Mouse (Mus musculus): ENCODE results near the gene Gm21818. TPM values are rescaled to one million over a fixed set of nuclear protein-coding genes. Genes with fewer than 3 reads are reported as not detected.
"Not testable (repeated sequence)": the region's sequence is repeated elsewhere in the genome, so short reads cannot be mapped to it uniquely, and the experiment has no call there.

The Gm21818 gene
- not detected in 2 replicates for polyA plus RNA-seq (2014; fragmentation: Nextera tagmentation; extraction: Ambion mirVana)

DNA sequence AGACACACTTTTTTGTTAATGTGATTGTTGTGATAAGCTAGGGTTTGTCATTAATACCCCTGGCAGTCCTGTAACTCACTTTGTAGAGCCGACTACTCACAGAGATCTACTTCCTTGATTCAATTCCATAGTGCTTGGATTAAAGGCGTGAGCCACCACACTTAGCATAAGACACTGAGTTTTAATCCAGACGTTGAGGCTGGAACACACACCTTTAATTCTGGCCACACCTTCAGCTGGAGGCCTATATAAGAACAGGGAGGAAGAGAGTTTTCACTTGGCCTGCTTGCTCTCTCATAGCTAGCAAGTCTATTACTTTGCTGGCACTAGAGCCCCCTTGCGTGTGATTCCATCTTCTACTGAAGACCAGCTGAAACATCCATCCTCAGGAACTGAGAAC lies at the start of gene Gm21818:
Gm21818 (plus strand) TSS at position 301 of the 400 bp plus-strand sequence.
- H3K4me3 ChIP-seq (replicated peaks; ENCODE audit: low read depth, low read length); H3K4me2 ChIP-seq (ENCODE audit: low read length); DNase-seq; H3K4me1 ChIP-seq (ENCODE audit: control insufficient read depth, insufficient read depth, low read length); H3K36me3 ChIP-seq (ENCODE audit: control insufficient read depth, insufficient read depth, low read length); H3K27me3 ChIP-seq (ENCODE audit: control insufficient read depth, insufficient read depth, low read length); H3K9me3 ChIP-seq (ENCODE audit: control insufficient read depth, low read length); H3K27ac ChIP-seq (replicated peaks; ENCODE audit: low read depth, low read length); H3K9ac ChIP-seq (replicated peaks; ENCODE audit: low read length); ATAC-seq (ENCODE audit: low FRiP score, low TSS enrichment): not testable (repeated sequence)
- 75% methylated on average over 4 of the region's 4 CpGs for WGBS

DNA sequence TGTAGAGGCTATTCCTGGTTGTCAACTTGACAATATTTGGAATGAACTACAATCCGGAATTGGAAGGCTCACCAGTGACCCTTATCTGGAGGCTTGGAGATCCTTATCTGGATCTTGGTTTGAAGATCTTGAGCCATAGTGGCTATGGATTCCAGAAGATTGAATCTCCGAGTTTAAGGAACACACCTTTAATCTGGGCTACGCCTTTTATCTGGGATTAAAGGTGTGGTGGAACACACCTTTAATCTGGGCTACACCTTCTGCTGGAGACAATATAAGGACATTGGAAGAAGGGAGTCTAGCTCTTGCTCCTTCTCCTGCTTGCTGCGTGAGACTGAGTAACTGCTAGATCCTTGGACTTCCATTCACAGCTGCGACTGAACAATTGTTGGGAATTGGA lies 32.3 kb upstream of the Gm21818 start, which contains the start of gene Gm20767:
Gm20767 (plus strand) TSS at position 301 of the 400 bp plus-strand sequence.
- not testable (repeated sequence) for DNase-seq; H3K9ac ChIP-seq (replicated peaks; ENCODE audit: low read length); ATAC-seq (ENCODE audit: low FRiP score, low TSS enrichment); H3K4me2 ChIP-seq (ENCODE audit: low read length); H3K4me3 ChIP-seq (replicated peaks; ENCODE audit: low read depth, low read length); H3K4me1 ChIP-seq (ENCODE audit: control insufficient read depth, insufficient read depth, low read length); H3K9me3 ChIP-seq (ENCODE audit: control insufficient read depth, low read length); H3K36me3 ChIP-seq (ENCODE audit: control insufficient read depth, insufficient read depth, low read length); H3K27me3 ChIP-seq (ENCODE audit: control insufficient read depth, insufficient read depth, low read length); H3K27ac ChIP-seq (replicated peaks; ENCODE audit: low read depth, low read length)
- 93% methylated on average over 1 of the region's 5 CpGs for WGBS

DNA sequence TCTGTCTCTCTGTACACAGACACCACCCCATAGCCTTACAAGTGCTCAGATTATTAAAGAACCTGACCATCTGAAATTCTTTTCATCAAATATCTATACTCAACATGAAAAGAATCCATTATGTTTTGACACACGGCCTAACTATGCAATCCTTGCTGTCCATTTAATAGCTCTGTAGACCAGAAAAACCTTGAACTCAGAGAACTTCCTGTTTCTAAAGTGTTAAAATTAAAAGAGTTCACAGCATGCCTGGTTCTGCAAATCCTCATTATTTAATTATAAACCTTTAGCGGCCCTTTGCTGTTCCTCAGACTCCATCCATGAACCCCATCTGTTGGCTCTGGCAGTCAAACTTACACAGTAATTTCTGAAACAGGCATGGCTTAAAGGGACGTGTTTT lies 29.9 kb upstream of the Gm21818 start:
- not testable (repeated sequence) for H3K36me3 ChIP-seq (ENCODE audit: control insufficient read depth, insufficient read depth, low read length); H3K27ac ChIP-seq (replicated peaks; ENCODE audit: low read depth, low read length); H3K9me3 ChIP-seq (ENCODE audit: control insufficient read depth, low read length); H3K4me1 ChIP-seq (ENCODE audit: control insufficient read depth, insufficient read depth, low read length); DNase-seq; H3K4me2 ChIP-seq (ENCODE audit: low read length); H3K27me3 ChIP-seq (ENCODE audit: control insufficient read depth, insufficient read depth, low read length); H3K9ac ChIP-seq (replicated peaks; ENCODE audit: low read length); ATAC-seq (ENCODE audit: low FRiP score, low TSS enrichment); H3K4me3 ChIP-seq (replicated peaks; ENCODE audit: low read depth, low read length)
- 89% methylated on average over 2 of the region's 3 CpGs for WGBS

DNA sequence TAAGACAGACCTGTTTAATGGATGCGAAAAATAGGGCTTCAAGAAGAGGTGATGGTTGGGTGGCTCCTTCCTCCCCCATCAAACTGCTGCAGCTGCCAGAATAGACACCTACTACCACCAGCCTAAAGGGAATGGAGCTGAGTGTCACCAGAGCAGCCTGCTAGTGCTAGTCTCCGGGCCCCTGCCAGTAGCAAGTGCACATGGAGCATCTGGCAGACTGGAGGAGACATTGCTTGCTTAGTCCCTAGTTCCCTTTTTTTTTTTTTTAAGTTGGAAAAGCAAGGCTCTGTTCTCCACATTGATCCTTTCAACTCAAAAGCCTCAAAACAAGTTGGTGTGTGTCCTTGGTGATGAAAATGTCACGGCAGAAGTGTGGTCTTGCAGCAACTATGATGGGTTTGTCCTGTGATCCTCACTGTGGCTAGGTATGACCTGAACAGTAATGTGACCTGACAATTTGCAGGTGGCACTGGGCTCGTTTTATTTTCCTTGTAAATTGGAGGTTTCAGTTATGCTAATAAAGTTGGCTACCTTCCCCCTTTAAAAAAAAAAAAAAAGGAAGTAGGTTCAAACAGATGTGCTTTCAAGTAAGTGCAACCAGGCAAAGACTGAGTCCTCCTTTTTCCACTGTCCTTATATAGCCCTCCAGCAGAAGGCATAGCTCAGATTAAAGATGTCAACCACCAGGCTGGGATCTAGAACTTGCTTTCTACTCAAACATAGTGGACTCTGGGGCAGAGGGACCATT lies 22.4 kb upstream of the Gm21818 start:
- not testable (repeated sequence) for H3K4me3 ChIP-seq (replicated peaks; ENCODE audit: low read depth, low read length); H3K4me2 ChIP-seq (ENCODE audit: low read length); H3K4me1 ChIP-seq (ENCODE audit: control insufficient read depth, insufficient read depth, low read length); H3K27me3 ChIP-seq (ENCODE audit: control insufficient read depth, insufficient read depth, low read length); H3K36me3 ChIP-seq (ENCODE audit: control insufficient read depth, insufficient read depth, low read length); ATAC-seq (ENCODE audit: low FRiP score, low TSS enrichment); H3K9ac ChIP-seq (replicated peaks; ENCODE audit: low read length); DNase-seq; H3K27ac ChIP-seq (replicated peaks; ENCODE audit: low read depth, low read length); H3K9me3 ChIP-seq (ENCODE audit: control insufficient read depth, low read length)
- WGBS, result 73% methylated on average over 3 of the region's 4 CpGs

DNA sequence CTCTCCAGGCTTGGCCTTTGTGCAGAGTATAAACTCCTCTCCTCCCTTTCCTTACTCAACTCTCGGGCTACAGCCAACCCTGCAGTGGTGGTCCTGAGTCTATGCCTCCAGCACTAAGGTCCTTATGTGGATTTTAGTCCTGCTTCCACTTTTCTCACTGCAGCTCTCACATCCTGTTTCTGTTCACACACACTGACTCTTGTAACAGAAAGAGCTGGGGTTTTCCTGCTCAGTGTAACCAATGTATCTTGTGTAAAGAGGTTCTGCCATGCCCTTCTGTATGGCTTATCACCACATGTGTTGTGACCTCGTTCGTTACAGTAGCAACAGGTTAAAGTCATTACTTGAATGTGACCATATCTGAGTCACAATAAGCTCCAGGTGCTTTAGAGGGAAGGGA lies 21.6 kb upstream of the Gm21818 start:
- H3K9ac ChIP-seq (replicated peaks; ENCODE audit: low read length); H3K4me1 ChIP-seq (ENCODE audit: control insufficient read depth, insufficient read depth, low read length); H3K9me3 ChIP-seq (ENCODE audit: control insufficient read depth, low read length); DNase-seq; H3K4me2 ChIP-seq (ENCODE audit: low read length); H3K36me3 ChIP-seq (ENCODE audit: control insufficient read depth, insufficient read depth, low read length); H3K27ac ChIP-seq (replicated peaks; ENCODE audit: low read depth, low read length); H3K4me3 ChIP-seq (replicated peaks; ENCODE audit: low read depth, low read length); ATAC-seq (ENCODE audit: low FRiP score, low TSS enrichment); H3K27me3 ChIP-seq (ENCODE audit: control insufficient read depth, insufficient read depth, low read length): not testable (repeated sequence)
- 59% methylated on average over 3 of the region's 3 CpGs for WGBS

DNA sequence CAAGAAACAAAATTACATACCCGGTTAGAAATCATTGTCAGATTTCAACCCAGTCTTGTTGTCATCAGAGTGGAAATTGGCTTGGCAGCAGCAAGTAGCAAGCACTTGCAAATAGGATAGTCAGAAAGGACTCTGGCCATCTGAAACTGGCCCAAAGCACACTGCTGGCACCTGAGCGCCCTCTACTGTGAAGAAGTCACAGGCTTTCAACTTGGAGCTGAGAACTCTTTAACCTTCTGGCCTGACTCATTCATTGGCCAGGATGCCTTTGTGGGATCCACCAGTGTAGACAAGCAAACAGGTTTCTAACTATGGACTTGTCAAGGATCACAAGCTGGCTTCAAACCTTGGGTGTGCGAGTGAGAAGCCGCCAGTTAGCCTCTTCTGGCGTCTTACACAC lies 3.9 kb upstream of the Gm21818 start:
- H3K9ac ChIP-seq (replicated peaks; ENCODE audit: low read length); ATAC-seq (ENCODE audit: low FRiP score, low TSS enrichment); H3K4me3 ChIP-seq (replicated peaks; ENCODE audit: low read depth, low read length); H3K4me1 ChIP-seq (ENCODE audit: control insufficient read depth, insufficient read depth, low read length); H3K27ac ChIP-seq (replicated peaks; ENCODE audit: low read depth, low read length); H3K36me3 ChIP-seq (ENCODE audit: control insufficient read depth, insufficient read depth, low read length); H3K27me3 ChIP-seq (ENCODE audit: control insufficient read depth, insufficient read depth, low read length); H3K9me3 ChIP-seq (ENCODE audit: control insufficient read depth, low read length); H3K4me2 ChIP-seq (ENCODE audit: low read length); DNase-seq: not testable (repeated sequence)
- WGBS, result 59% methylated on average over 5 of the region's 5 CpGs

DNA sequence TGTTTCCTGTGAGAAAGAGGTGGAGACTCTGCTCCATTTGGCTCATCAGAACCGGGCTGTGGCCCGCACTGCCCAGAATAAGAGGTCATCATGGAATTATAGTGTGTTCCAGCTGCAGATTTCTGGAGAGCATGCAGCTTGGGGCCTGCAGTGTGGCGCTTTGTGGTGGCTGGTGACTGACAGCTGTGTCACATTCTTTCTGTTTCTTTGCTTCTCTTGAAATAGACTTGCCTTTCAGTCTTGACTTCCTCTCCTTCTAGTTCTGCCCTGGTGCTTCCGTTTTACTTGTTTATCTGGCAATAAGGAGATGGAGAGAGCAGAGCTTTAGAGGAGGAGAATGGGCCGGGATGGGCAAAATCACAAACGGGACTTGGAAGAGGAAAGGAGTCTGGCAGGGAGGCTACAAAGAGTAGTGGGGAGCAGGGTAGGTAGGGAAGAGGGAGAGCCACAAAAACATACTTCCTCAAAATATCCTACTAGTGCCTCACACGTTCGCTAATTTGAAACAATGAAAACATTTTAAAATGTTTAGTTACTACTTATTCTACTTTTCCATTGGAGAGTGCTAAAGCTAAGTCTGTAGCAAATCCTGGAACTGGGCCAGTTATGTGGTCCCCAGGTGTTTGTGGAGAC lies 24.1 kb downstream of the Gm21818 start:
- not testable (repeated sequence) for H3K36me3 ChIP-seq (ENCODE audit: control insufficient read depth, insufficient read depth, low read length); H3K27me3 ChIP-seq (ENCODE audit: control insufficient read depth, insufficient read depth, low read length); H3K4me1 ChIP-seq (ENCODE audit: control insufficient read depth, insufficient read depth, low read length); DNase-seq; H3K4me2 ChIP-seq (ENCODE audit: low read length); H3K9ac ChIP-seq (replicated peaks; ENCODE audit: low read length); H3K9me3 ChIP-seq (ENCODE audit: control insufficient read depth, low read length); ATAC-seq (ENCODE audit: low FRiP score, low TSS enrichment); H3K4me3 ChIP-seq (replicated peaks; ENCODE audit: low read depth, low read length); H3K27ac ChIP-seq (replicated peaks; ENCODE audit: low read depth, low read length)
- 84% methylated on average over 7 of the region's 8 CpGs for WGBS

DNA sequence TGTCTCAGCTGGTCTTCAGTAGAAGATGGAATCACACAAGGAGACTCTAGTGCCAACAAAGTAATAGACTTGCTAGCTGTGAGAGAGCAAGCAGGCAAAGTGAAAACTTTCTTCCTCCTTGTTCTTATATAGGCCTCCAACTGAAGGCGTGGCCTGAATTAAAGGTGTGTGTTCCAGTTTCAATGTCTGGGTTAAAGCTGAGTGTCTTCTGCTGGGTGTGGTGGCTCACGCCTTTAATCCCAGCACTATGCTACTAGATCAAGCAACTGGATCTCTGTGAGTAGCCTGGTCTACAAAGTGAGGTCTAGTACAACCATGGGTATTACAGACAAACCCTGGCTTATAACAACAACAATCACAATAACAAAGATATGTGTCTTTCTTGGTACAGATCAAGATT lies 43.6 kb downstream of the Gm21818 start, which contains the start of gene Gm21762:
Gm21762 (minus strand) TSS at position 101 of the 400 bp plus-strand sequence.
- not testable (repeated sequence) for DNase-seq; H3K27me3 ChIP-seq (ENCODE audit: control insufficient read depth, insufficient read depth, low read length); H3K27ac ChIP-seq (replicated peaks; ENCODE audit: low read depth, low read length); ATAC-seq (ENCODE audit: low FRiP score, low TSS enrichment); H3K4me1 ChIP-seq (ENCODE audit: control insufficient read depth, insufficient read depth, low read length); H3K4me2 ChIP-seq (ENCODE audit: low read length); H3K36me3 ChIP-seq (ENCODE audit: control insufficient read depth, insufficient read depth, low read length); H3K4me3 ChIP-seq (replicated peaks; ENCODE audit: low read depth, low read length); H3K9ac ChIP-seq (replicated peaks; ENCODE audit: low read length); H3K9me3 ChIP-seq (ENCODE audit: control insufficient read depth, low read length)
- WGBS, result no CpG with 5 or more reads among the region's 2 CpGs

DNA sequence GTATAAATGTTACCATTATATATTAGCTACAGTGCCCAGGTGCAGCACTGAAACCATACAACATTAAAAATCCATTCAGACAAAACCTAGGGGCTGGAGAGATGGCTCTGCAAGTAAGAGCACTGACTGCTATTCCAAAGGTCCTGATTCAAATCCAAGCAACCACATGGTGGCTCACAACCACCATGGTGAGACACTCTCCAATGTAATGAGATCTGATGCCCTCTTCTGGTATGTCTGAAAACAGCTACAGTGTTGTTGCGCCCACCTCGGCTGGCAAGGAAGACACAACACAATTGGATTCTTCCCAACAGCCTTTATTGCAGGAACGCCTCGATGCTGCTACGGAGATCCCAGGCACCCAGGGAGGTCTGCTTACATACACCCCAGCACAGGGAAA lies 48.7 kb downstream of the Gm21818 start:
- H3K27ac ChIP-seq (replicated peaks; ENCODE audit: low read depth, low read length); H3K36me3 ChIP-seq (ENCODE audit: control insufficient read depth, insufficient read depth, low read length); H3K9ac ChIP-seq (replicated peaks; ENCODE audit: low read length); H3K4me2 ChIP-seq (ENCODE audit: low read length); H3K4me3 ChIP-seq (replicated peaks; ENCODE audit: low read depth, low read length); H3K27me3 ChIP-seq (ENCODE audit: control insufficient read depth, insufficient read depth, low read length); ATAC-seq (ENCODE audit: low FRiP score, low TSS enrichment); H3K9me3 ChIP-seq (ENCODE audit: control insufficient read depth, low read length); DNase-seq; H3K4me1 ChIP-seq (ENCODE audit: control insufficient read depth, insufficient read depth, low read length): not testable (repeated sequence)
- 81% methylated on average over 5 of the region's 5 CpGs for WGBS
